Mouse (Mus musculus): ENCODE data around the gene Eif4e. TPM values are rescaled to one million over a fixed set of nuclear protein-coding genes. Genes with fewer than 3 reads are reported as not detected.

The Eif4e gene
- total and polyA plus RNA-seq, 3 experiments, result 83.5 to 490 (median 363) TPM

DNA sequence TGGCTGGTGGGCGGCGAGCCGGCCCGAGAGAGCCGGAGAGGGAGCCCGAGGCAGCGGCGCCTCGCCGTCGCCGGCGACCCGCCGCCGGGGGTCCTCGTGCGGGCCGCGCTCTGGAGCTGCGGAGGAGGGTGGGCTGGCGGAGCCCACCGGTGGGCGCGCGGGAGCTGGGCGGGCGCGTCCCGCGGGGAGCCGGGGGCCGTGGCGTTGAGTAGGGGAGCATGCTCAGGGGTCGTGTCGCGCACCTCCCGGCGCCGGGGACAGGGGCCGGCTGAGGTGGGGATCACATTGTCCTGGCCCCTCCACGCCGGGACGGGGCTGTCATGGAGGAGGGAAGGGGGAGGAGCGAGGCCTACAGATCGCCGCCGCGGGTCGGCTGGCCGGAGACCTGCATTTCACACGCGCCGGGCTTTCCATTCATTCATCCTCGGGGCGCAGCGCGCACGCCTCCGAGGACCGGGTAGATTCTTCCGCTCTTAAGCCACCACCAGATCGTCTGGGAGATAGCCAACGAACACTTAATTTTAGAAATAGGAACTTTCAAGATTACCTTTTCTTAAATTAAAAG lies 1.8 kb downstream of the Eif4e start (continued):
- TF ChIP-seq GATA1 (IDR thresholded peaks at IDR 0.05; ENCODE audit: low read depth, low read length), result peak; percentile 73; the same call in 1 of the 2 replicates
- TF ChIP-seq KAT2A (conservative IDR thresholded peaks at IDR 0.05; ENCODE audit: low read depth, low read length), result no peak
- no peak for TF ChIP-seq ZMIZ1 (IDR thresholded peaks at IDR 0.05; ENCODE audit: low read depth, low read length)
- TF ChIP-seq MAFK (IDR thresholded peaks at IDR 0.05; ENCODE audit: borderline replicate concordance, low read depth, low read length), result no peak
- no peak for TF ChIP-seq CHD1 (IDR thresholded peaks at IDR 0.05; ENCODE audit: low read depth, low read length)
- peak in 1 of 2 experiments; percentile 29; a peak in 1 of 4 replicates for TF ChIP-seq EP300 (IDR thresholded peaks at IDR 0.05; ENCODE audit: low read depth in 1 of 2, low read length in 2 of 2)
- TF ChIP-seq ZKSCAN1 (IDR thresholded peaks at IDR 0.05; ENCODE audit: low read depth, low read length), result no peak

DNA sequence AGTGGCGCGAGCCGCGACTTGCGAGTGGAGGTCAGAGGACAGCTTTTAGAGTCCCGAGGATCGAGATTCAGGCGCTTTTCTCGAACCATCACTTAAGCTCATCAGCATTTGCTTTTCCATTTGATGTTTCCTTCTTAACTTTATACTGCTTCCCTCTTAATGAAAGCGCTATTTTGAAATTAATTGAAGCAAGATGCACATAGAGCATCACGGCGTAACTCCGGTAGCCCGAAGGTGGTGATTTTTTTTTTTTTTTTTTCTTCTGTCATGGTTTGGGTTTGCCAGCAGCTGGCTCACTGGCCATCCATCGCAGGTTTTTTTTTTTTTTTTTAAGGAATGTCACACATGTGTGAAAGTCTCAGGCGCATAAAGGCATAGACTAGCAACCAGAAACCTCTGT lies 2.3 kb downstream of the Eif4e start:
- peak overlapping the region; percentile 86 for H3K27ac ChIP-seq (ENCODE audit: control insufficient read depth, low read depth, low read length)
- peaks cover 0 to 50% of the 10 kb centered on the region in 2 experiments; a peak in 3 of 4 replicates for H3K36me3 ChIP-seq (ENCODE audit: control insufficient read depth in 1 of 2, insufficient read depth in 2 of 2, low read length in 2 of 2)
- DNase-seq (ENCODE audit: low read depth, low spot score), result no peak
- H3K4me3 ChIP-seq (ENCODE audit: control insufficient read depth in 1 of 2, insufficient read depth in 1 of 2, low read depth in 2 of 2, low read length in 2 of 2), result peak overlapping the region; percentile 91 to 97
- no peaks in the 10 kb centered on the region for H3K27me3 ChIP-seq (ENCODE audit: control insufficient read depth in 1 of 2, insufficient read depth in 2 of 2, low read length in 2 of 2)
- H3K9ac ChIP-seq (ENCODE audit: control insufficient read depth, low read depth, low read length, poor library complexity, severe bottlenecking), result peak overlapping the region; percentile 94
- H3K9me3 ChIP-seq (replicated peaks; ENCODE audit: insufficient read depth, low read length), result no peaks in the 10 kb centered on the region
- TF ChIP-seq ZNF384 (IDR thresholded peaks at IDR 0.05; ENCODE audit: low read depth, low read length) (peak; percentile 53), CHD1 (IDR thresholded peaks at IDR 0.05; ENCODE audit: low read depth, low read length) (peak; percentile 88; the same call in 1 of the 2 replicates), POLR2AphosphoS5 (IDR thresholded peaks at IDR 0.05; ENCODE audit: borderline replicate concordance, low read depth, low read length) (no peak)
- H3K79me2 ChIP-seq (ENCODE audit: control insufficient read depth, insufficient read depth, low read length, poor library complexity), result peaks cover 59% of the 10 kb centered on the region
- H3K4me1 ChIP-seq (ENCODE audit: control insufficient read depth in 1 of 2, insufficient read depth in 2 of 2, low read length in 2 of 2), result peaks cover 27% of the 10 kb centered on the region in 2 experiments

DNA sequence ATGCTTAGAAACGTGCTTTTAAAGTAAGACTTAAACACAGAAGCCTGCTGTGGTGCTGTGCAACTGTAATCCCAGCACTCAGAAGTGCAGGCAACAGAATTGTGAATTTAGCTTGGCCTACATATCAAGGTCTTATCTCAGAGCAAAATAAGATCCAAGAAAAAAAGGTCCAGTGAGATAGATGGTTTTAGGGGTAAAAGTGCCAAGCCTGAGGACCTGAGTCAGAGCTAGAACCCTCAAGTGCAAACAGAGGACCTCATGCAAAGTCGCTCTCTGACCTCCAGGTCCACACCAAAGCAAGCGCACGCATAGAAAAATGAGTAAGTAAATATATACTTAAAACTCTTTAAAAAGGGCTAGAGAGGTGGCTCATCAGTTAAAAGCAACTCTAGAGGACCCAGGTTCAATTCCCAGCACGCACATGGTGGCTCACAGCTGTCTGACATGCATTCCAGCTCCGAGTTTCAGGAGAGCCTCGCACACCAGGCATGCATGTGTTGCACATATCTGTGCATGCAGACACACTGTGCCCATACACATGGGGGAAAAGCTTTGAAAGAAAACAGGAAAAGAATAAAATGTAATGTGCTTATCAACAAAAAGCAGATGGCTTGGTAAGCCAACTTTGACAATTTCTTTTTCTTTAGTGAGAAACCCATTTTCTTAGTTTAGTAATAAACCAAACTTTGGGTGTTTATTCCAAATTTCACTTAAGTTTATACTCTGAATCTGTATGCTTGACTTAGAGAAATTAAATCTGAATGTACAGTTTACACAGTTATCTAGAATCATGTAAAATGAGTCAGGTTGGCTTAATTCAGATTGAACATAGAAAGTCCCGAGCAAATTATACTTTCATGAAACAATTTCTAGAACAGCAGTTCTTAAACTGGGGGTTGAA lies 4.8 kb downstream of the Eif4e start:
- no peaks in the 10 kb centered on the region for H3K27me3 ChIP-seq (ENCODE audit: control insufficient read depth in 1 of 2, insufficient read depth in 2 of 2, low read length in 2 of 2)
- H3K79me2 ChIP-seq (ENCODE audit: control insufficient read depth, insufficient read depth, low read length, poor library complexity), result peaks cover 79% of the 10 kb centered on the region
- peaks cover 32 to 35% of the 10 kb centered on the region in 2 experiments for H3K4me1 ChIP-seq (ENCODE audit: control insufficient read depth in 1 of 2, insufficient read depth in 2 of 2, low read length in 2 of 2)
- peak; percentile 49 for DNase-seq (ENCODE audit: low read depth, low spot score)
- H3K27ac ChIP-seq (ENCODE audit: control insufficient read depth, low read depth, low read length), result peak overlapping the region; percentile 55
- no peaks in the 10 kb centered on the region for H3K9me3 ChIP-seq (replicated peaks; ENCODE audit: insufficient read depth, low read length)
- TF ChIP-seq MAX (IDR thresholded peaks at IDR 0.05; ENCODE audit: low read length) (peak; percentile 77), MXI1 (IDR thresholded peaks at IDR 0.05; ENCODE audit: low read depth, low read length) (peak; percentile 94), ETS1 (IDR thresholded peaks at IDR 0.05; ENCODE audit: low read depth, low read length) (peak; percentile 62), SIN3A (IDR thresholded peaks at IDR 0.05; ENCODE audit: low read length) (peak; percentile 75), TAL1 (IDR thresholded peaks at IDR 0.05; ENCODE audit: low read length) (peak; percentile 82), TCF12 (IDR thresholded peaks at IDR 0.05; ENCODE audit: low read depth, low read length) (peak; percentile 79), NRF1 (IDR thresholded peaks at IDR 0.05; ENCODE audit: insufficient read depth, low read depth, low read length, poor library complexity, severe bottlenecking) (no peak), JUND (IDR thresholded peaks at IDR 0.05; ENCODE audit: low read depth, low read length) (no peak), EP300 (IDR thresholded peaks at IDR 0.05; ENCODE audit: low read depth in 1 of 2, low read length in 2 of 2) (peak; percentile 68; a peak in 3 of 4 replicates), GATA1 (IDR thresholded peaks at IDR 0.05; ENCODE audit: low read depth, low read length) (peak; percentile 58), MYC (IDR thresholded peaks at IDR 0.05; ENCODE audit: low read depth, low read length) (peak; percentile 69; the same call in 1 of the 2 replicates)
- peaks cover 6 to 55% of the 10 kb centered on the region in 2 experiments for H3K36me3 ChIP-seq (ENCODE audit: control insufficient read depth in 1 of 2, insufficient read depth in 2 of 2, low read length in 2 of 2)
- H3K4me3 ChIP-seq (ENCODE audit: control insufficient read depth in 1 of 2, insufficient read depth in 1 of 2, low read depth in 2 of 2, low read length in 2 of 2), result no peak overlapping the region
- peak overlapping the region; percentile 35 for H3K9ac ChIP-seq (ENCODE audit: control insufficient read depth, low read depth, low read length, poor library complexity, severe bottlenecking)
